Mouse (Mus musculus) layer of hippocampus, adult 2 months (tissue): ENCODE measurements around the gene Arid5b. TPM values are rescaled to one million over a fixed set of nuclear protein-coding genes. Genes with fewer than 3 reads are reported as not detected.

ENCODE experiments used
- DNase-seq, 2 experiments: peaks; one replicate each; pipeline ENCODE4 v3.0.0; 2022; ENCODE audit warnings: low spot score in 2 of 2
- H3K27ac ChIP-seq: fragments of 200-600 bp; 2 replicates; pipeline ENCODE4 v1.8.1; 2022
- H3K4me3 ChIP-seq: fragments of 200-600 bp; 2 replicates; pipeline ENCODE4 v1.8.1; 2022; ENCODE audit warnings: mild to moderate bottlenecking
- CTCF ChIP-seq: fragments of 200-600 bp; conservative IDR thresholded peaks from 2 replicates; pipeline ENCODE4 v1.8.1; 2022; ENCODE audit warnings: antibody characterized with exemption, mild to moderate bottlenecking, moderate library complexity
- total RNA-seq, 2 experiments: library from RNA; stranded (reverse); gene quantifications; 2 replicates each; pipeline ENCODE4 v1.2.3; 2021

The Arid5b gene
- total RNA-seq, 2 experiments from 2014 or later: 25.5 to 27.2 TPM

DNA sequence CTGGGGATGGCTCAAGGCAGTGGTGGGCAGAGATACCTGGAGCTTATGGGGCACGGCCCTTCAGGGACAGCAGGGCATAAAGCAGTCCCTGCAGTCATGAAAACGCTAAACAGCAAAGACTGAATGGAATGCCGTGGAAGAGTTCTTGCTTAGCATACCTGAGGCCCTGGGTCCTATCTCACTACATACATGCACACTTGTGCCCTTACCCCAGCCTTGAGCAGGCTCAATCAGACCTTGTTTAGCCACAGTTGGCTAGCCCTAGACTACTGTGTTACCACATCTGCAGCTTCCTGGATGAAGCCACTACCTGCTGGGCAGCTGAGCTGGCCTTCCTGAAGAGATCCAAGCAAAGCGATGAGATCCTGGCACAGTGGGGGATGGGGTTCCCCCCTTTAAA is 205.9 kb downstream of the Arid5b start:
- no peak overlapping the region for H3K4me3 ChIP-seq
- no peak for TF ChIP-seq CTCF

DNA sequence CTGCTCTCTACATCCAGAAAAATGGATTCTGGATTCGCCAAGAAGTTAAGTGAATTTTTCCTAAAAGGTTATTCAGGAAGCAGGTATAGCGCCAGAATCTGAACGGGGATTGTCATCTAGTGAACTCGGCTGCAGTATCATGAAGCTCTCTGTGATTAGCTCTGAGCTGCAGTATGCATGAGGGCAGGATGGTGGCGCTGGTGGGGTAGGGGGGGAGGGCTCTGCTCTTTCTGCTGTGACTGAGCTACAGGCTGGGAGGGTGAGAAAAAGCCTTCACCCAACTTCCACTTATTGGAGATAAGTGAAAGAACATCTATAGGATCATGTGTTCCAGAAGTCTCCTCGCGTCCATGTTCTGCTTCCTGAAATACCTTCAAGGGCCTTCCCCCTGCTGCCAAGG is 207.5 kb downstream of the Arid5b start:
- Histone ChIP-seq H3K4me3 (no peak overlapping the region), H3K27ac (no peak overlapping the region)
- TF ChIP-seq CTCF: no peak
- no peak for DNase-seq

More for the DNA sequence above, 205.9 kb downstream of the Arid5b start:
- no peak for DNase-seq
- H3K27ac ChIP-seq: no peak overlapping the region

DNA sequence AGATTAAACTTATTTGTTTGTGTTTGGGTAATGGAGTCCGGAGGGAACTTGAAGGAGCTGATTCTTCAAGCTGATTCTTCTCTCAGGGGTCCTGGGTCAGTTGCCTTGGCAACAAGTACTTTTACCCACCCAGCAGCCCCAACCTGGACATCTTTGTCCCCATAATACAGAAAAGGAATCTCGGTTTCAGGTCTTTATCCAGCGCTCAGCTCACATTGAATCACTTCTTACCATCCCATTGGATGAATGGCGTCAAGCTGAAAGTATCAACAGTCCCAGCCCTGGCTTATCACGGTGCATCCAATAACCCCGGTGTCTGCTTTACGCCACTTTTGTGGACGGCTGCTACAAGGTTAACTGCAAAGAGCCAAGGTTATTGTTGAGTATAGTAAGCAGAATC is 210.1 kb downstream of the Arid5b start:
- H3K27ac ChIP-seq: no peak overlapping the region
- no peak for TF ChIP-seq CTCF
- H3K4me3 ChIP-seq: no peak overlapping the region
- no peak for DNase-seq

DNA sequence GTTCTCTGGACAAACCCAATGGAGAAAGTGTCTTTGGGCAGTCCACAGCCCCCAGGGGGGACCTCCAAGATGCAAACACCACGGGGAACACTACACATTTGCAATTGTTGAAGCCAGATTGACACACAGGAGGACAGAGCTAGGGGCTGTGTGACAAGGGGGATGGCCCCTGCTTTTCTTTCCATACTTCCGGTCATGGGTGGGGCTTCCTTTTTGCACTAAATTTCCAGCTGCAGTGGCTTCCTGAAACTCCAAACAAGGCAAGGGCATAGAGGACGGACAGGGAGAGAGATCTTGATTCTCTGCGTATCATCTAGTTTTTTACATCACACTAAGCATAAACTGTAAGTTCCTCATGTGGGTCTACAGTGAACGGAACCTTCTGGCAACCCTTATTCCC is 210.6 kb downstream of the Arid5b start:
- Histone ChIP-seq H3K4me3 (no peak overlapping the region), H3K27ac (no peak overlapping the region)
- no peak for TF ChIP-seq CTCF
- DNase-seq: no peak

DNA sequence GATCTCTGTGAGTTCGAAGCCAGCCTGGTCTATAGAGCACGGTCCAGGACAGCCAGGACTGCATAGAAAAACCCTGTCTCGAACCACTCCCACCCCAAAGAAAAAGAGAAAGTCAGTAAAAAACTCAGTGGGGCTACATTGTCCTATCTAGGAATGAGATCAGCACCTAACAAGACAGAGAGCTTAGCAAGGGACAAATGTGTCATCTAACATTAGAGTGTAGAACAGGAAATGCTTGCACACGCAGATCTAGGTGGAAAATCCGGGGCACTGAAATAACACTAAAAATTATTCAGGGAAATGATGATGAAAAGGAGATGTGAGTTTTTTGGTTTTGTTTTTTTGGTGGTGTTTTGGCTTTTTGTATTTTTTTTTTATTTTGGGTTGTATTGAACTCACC is 212.4 kb downstream of the Arid5b start:
- TF ChIP-seq CTCF: no peak
- H3K27ac ChIP-seq: no peak overlapping the region
- no peak overlapping the region for H3K4me3 ChIP-seq
- DNase-seq: no peak

DNA sequence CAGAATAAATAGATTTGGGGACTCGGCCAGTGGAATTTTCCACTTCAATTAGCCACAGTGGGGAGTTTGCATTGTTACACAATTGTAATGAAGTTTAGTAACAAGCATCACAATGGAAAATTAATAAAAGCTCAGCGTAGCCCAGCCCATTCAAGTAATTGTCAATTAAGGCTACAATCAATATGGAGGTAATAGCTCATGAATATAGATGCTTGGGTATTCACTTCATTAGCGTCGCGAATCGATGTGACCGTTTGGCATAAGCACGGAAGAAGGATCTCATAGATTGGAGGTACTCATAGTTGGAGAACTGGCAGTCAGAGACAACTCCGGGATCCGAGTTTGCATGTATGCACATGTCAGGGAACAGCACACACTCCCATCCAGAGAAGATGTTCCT is 214.0 kb downstream of the Arid5b start:
- no peak for TF ChIP-seq CTCF
- no peak for DNase-seq
- no peak overlapping the region for H3K27ac ChIP-seq
- no peak overlapping the region; the same call in 1 of the 2 replicates for H3K4me3 ChIP-seq

DNA sequence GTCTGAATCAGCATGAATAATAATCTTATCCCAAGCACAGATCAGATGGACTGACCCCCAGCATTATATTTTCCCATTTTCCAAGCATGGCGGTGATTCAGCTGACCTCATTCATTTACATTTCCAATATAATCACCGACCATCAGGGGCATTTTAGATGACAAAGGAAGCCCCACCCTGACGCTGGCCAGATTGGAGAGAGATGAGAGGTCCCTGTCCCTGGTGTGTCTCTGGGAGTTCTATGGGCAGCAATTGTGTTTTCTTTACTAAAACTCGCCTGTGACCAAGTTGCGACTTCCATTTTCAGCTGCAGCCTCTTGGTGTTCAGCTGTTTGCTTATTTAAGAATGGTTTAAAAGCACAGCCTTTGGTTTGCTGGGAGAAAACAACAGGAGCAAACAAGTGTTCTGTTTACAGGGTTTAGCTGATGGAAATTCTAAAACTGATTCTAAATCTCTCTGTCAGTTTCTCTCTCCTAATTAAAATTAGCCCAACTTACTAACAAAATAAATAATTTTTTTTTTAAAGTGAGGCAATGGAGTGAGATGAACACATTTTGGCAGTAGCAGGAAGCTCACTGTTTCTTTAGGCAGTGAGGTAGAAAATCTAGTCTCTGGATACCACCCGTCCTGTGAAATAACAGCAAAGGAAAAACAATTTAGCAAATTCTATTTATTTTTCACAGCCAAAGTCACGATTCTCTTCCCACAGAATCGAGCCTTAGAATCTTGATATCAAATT is 214.6 kb downstream of the Arid5b start:
- H3K27ac ChIP-seq: no peak overlapping the region
- no peak overlapping the region; the same call in 1 of the 2 replicates for H3K4me3 ChIP-seq
- DNase-seq: no peak
- TF ChIP-seq CTCF: no peak

DNA sequence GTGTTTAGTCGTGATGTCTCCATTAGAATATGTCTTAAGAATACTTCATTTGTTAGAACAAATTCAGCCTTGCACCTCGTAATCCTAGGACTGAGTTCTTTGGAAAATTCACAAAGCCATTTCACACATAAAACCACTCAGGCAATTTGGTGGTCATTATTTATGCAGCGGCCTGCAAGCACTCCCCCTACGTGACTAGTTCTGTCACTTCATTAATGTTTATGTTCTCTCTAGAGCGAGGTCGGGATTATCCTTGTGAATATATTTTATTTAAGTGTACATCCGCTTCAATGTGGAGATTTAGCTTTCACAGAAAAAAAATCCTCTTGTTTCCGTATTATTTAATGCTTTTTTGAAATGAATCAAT is 217.3 kb downstream of the Arid5b start:
- H3K4me3 ChIP-seq: no peak overlapping the region
- H3K27ac ChIP-seq: no peak overlapping the region
- TF ChIP-seq CTCF: no peak
- no peak for DNase-seq

DNA sequence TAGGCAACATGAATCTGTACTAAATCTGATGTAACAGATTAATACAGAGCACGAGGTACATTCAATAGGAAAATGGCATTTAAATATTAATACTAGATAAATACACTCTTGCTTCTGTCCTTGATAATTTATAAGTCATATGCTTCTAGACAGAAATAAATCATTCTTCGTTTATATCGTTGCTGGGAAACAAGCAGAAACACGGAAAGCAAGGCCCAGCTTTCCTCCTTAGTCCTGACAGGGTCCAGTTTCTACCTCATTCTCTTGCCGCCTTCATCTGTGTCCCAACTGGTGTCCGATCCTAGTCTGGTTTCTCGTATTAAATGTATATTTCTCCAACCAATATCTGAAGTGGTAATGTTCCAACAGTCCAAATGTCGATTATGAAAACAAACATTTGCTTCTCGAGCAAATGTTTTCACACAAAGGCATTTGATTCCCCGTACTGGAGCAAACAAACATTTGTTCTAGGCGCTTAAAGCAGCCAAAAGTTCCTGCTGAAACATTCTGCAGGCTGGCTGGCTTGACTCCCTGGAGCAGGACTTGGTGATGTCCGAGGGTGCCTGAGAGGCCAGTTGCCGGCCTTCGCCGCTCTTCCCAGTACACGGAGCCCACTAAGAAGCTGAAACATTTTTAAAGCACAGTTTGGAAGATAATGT is 217.8 kb downstream of the Arid5b start:
- 0 out of 2 replicates have a peak overlapping the region, but pooled peaks have one; percentile 8 for H3K4me3 ChIP-seq
- TF ChIP-seq CTCF: no peak
- H3K27ac ChIP-seq: no peak overlapping the region
- DNase-seq: no peak

DNA sequence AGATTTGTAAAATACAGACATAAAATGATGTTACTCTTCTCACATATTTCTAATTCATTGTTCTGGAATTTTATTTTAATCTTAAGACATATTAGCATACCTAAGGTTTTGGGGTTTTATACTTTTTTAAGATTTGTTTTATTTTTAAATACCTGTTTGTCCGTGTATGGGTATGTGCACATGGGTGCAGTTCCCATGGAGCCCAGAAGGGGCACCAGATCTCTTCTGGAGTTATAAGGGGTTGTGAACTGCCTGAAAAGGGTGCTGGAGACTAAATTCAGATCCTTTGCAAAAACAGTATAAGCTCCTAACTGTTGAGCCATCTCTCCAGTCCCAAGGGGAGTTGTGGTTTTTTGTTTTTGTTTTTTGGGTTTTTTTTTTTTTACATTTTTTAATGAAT is 220.2 kb downstream of the Arid5b start:
- TF ChIP-seq CTCF: peak; percentile 55
- Histone ChIP-seq H3K4me3 (no peak overlapping the region), H3K27ac (no peak overlapping the region)
- DNase-seq: no peak

DNA sequence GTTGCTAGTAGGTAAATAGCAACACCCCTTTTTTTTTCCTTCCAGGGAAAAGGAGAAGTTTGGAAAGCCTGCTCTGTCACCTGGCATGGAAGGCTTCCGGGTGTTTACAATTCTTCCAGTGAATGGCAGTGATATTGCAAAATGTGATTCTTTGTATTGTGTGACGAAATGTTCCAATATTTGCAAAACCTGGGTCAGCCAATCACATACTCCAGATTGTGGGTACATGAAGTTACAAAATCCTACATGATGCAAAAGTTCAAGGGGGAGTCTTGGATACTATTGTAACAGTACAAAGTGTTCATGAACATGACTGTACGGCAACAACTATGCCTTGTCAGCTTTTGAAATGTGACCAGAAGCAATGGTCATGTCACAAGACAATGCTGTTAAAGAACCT is 220.7 kb downstream of the Arid5b start:
- no peak overlapping the region for H3K4me3 ChIP-seq

DNA sequence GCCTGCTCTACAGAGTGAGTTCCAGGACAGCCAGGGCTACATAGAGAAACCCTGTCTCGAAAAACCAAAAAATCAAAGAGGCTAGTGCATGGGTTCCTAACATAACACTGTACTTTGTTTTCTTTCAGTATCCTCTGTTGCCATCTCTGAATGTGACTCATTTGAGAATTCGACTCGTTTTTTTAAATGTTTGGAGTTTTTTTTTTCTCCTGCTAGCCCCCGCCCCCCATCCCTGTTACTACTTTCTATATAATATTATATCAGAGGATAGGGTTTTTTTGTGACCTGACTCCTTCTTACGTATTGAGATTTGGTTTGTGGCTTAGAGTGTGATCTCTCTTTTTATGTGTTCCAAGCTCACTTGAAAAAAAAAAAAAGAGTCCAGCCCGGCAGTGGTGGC is 223.8 kb downstream of the Arid5b start:
- no peak overlapping the region for H3K4me3 ChIP-seq
- H3K27ac ChIP-seq: no peak overlapping the region
- TF ChIP-seq CTCF: no peak
- no peak for DNase-seq

More for the DNA sequence above, 220.7 kb downstream of the Arid5b start:
- H3K27ac ChIP-seq: no peak overlapping the region
- TF ChIP-seq CTCF: no peak
- DNase-seq: no peak

DNA sequence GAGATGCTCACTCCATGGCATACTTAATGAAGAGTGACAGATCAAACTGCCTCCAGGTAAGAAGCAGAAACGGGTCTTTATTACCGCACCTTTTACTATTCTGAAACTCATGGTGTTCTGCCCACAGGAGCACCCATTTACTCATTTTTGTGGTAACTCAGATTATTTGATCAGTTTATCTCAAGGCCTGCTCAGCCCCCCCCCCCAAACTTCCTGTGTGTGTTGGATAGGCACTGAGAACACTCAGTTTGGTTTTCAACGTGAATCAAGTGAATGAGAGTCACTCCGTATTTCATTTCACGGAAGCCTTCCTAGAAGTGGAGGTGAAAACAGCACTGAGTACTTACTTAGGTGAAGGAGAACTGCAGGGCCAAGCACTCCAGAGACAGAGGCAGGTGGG is 224.4 kb downstream of the Arid5b start:
- H3K27ac ChIP-seq: no peak overlapping the region
- DNase-seq: no peak
- no peak for TF ChIP-seq CTCF
- no peak overlapping the region for H3K4me3 ChIP-seq

DNA sequence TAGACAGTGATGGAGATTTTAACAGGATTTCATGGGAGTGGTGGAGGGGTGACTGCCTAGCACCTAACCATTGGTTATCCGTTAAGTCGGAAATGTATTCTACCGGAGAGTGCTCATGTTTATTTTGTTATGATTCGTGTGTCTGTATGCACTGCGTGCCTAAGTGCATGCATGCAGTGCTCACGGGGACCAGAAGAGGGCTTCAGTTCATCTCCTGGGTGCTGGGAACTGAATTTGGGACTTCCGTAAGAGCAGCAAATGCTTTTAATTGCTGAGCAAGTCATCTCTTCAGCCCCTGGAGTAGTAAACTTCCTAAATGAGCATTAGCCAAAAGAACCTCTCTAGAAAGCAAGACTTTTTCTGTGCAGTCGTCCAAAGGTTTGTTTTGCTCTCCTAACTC is 226.2 kb downstream of the Arid5b start:
- TF ChIP-seq CTCF: peak; percentile 52
- DNase-seq: no peak
- no peak overlapping the region for H3K4me3 ChIP-seq
- no peak overlapping the region for H3K27ac ChIP-seq
